In genomic region chr2:76409526-76409925, GRCm38 (mm10) we compare ENCODE assay signal across 18 mouse cellular contexts. TPM values are rescaled to one million over a fixed set of nuclear protein-coding genes. Genes with fewer than 3 reads are reported as not detected.
"Had no signal": no experiment of that assay in that cellular context is flagged by ENCODE, and none has a peak within 500 bp of the region (broad histone marks: within the 10 kb centered on the region; RNA-seq: fewer than 3 reads in every experiment).

No protein-coding gene starts in this region.

- H3K9me3 ChIP-seq: limb, embryonic 13.5 days; midbrain, embryonic 15.5 days; neural tube, embryonic 12.5 days had no signal

- H3K27me3 ChIP-seq: midbrain, embryonic 15.5 days; neural tube, embryonic 12.5 days had no signal

- H3K36me3 ChIP-seq: limb, embryonic 13.5 days; midbrain, embryonic 15.5 days; neural tube, embryonic 12.5 days had no signal

- DNase-seq: kidney, adult 11 months; kidney, adult 9 months; kidney, postnatal 10 days; kidney, postnatal 4 days; lung, embryonic 14.5 days; lung, postnatal 10 days; retina, postnatal 1 day; right cerebral cortex, postnatal 4 days; spleen, adult 18-20 months; thymus, adult 18-20 months; thymus, postnatal 14 days had no signal

- H3K4me2 ChIP-seq: limb, embryonic 13.5 days; lung, embryonic 14.5 days; midbrain, embryonic 15.5 days; neural tube, embryonic 12.5 days had no signal

- ATAC-seq: midbrain, embryonic 15.5 days had no signal

- H3K27ac ChIP-seq: layer of hippocampus, adult 2 months; limb, embryonic 13.5 days; liver, embryonic 14.5 days; midbrain, embryonic 15.5 days; neural tube, embryonic 12.5 days had no signal

- H3K9ac ChIP-seq: limb, embryonic 13.5 days; liver, embryonic 14.5 days; lung, embryonic 14.5 days; midbrain, embryonic 15.5 days; neural tube, embryonic 12.5 days had no signal

- H3K4me3 ChIP-seq: layer of hippocampus, adult 2 months; limb, embryonic 13.5 days; midbrain, embryonic 15.5 days; neural tube, embryonic 12.5 days had no signal

RNA-seq across cellular contexts. Expression of gene Cyct, which starts 49.3 kb away (rescaled TPM):
- polyA plus RNA-seq: limb, embryonic 13.5 days; liver, adult 2 months; liver, embryonic 14.5 days; lung, embryonic 14.5 days; neural tube, embryonic 12.5 days; stomach, embryonic 14.5 days had no signal
